Mouse (Mus musculus) liver, embryonic 16.5 days (tissue): ENCODE data around the gene Bcdin3d. TPM values are rescaled to one million over a fixed set of nuclear protein-coding genes. Genes with fewer than 3 reads are reported as not detected.
"Not testable (repeated sequence)": the region's sequence is repeated elsewhere in the genome, so short reads cannot be mapped to it uniquely, and the experiment has no call there.

Experiments used
- ATAC-seq: fragments of 200-750 bp; cut with Nextera tagmentation; 2 replicates; pipeline ENCODE4 v1.8.0; 2017; ENCODE audit warnings: low read depth, mild to moderate bottlenecking, moderate number of reproducible peaks, moderate library complexity
- H3K27ac ChIP-seq: fragments of 300-500 bp; sonication (generic); 2 replicates; pipeline ENCODE4 v1.5.1; 2014; ENCODE audit warnings: mild to moderate bottlenecking, low read length
- H3K27me3 ChIP-seq: fragments of 300-500 bp; sonication (generic); 2 replicates; pipeline ENCODE4 v1.6.1; 2014; ENCODE audit warnings: low read depth, low read length, mixed read lengths; ENCODE audit not compliant: control insufficient read depth, insufficient read depth
- H3K36me3 ChIP-seq: fragments of 300-500 bp; sonication (generic); 2 replicates; pipeline ENCODE4 v1.6.1; 2014; ENCODE audit warnings: mild to moderate bottlenecking; ENCODE audit not compliant: control insufficient read depth, insufficient read depth
- H3K4me1 ChIP-seq: fragments of 300-500 bp; sonication (generic); 2 replicates; pipeline ENCODE4 v1.6.1; 2014; ENCODE audit warnings: low read depth, low read length, mixed read lengths; ENCODE audit not compliant: control insufficient read depth
- H3K4me2 ChIP-seq: fragments of 300-500 bp; sonication (generic); 2 replicates; pipeline ENCODE4 v1.6.1; 2014; ENCODE audit warnings: low read depth, low read length, mixed read lengths
- H3K4me3 ChIP-seq: fragments of 300-500 bp; sonication (generic); 2 replicates; pipeline ENCODE4 v1.5.1; 2014; ENCODE audit warnings: low read depth, mild to moderate bottlenecking, low read length
- H3K9ac ChIP-seq: fragments of 300-500 bp; sonication (generic); 2 replicates; pipeline ENCODE4 v1.6.1; 2014; ENCODE audit warnings: low read depth, low read length
- H3K9me3 ChIP-seq: fragments of 300-500 bp; sonication (generic); replicated peaks from 2 replicates; pipeline ENCODE4 v1.6.1; 2016; ENCODE audit warnings: low read length; ENCODE audit not compliant: control insufficient read depth
- WGBS: fragments of 180-500 bp; shearing (Covaris S2); extraction: QIAGEN DNeasy Blood & Tissue Kit; methylation state at CpG from one replicate; pipeline ENCODE4 v1.1.7; 2014; ENCODE audit not compliant: insufficient replicate concordance; 5-methylcytosine and 5-hydroxymethylcytosine counted together
- polyA plus RNA-seq: library from polyadenylated mRNA; unstranded; fragments of >200 nt; fragmentation: Nextera tagmentation; extraction: Ambion mirVana; gene quantifications from 2 replicates; pipeline ENCODE4 v1.2.1, GENCODE M21; 2015

Gene Bcdin3d
- polyA plus RNA-seq, 1 experiment from 2014 or later, result 5.0 TPM

DNA sequence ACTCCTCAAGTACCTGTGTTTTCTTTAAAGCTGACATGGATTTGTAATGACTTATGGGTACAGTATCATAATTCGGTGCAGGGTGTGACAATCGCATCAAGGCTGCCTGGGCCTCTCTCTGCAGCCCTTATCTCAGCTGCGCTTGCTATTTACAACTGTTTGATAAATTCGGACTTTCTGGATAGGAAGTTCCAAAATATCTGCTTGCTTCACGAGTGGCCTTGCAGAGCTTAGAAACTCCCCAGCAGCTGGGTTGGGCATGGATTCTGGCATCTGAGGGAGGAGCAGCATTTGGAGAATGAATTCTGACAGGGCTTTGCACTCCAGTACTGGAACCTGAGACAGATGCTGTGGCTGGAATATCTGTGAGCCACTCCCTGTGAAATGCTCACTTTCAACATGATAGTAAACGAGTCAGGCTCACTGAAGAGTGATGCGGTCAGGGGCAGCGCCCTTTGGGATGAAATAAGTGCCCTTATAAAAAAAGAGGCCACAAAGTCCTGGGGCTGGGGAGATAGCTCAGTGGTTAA lies 24.7 kb downstream of the Bcdin3d start:
- Histone ChIP-seq H3K9ac (no peak overlapping the region), H3K9me3 (no peaks in the 10 kb centered on the region), H3K27me3 (no peaks in the 10 kb centered on the region), H3K4me3 (no peak overlapping the region), H3K4me1 (peaks cover 20% of the 10 kb centered on the region), H3K27ac (peak overlapping the region; percentile 46; the same call in 1 of the 2 replicates), H3K4me2 (peak overlapping the region; percentile 31; the same call in 1 of the 2 replicates), H3K36me3 (no peaks in the 10 kb centered on the region)
- 14% methylated on average over 8 of the region's 8 CpGs for WGBS
- peak; percentile 65 for ATAC-seq

DNA sequence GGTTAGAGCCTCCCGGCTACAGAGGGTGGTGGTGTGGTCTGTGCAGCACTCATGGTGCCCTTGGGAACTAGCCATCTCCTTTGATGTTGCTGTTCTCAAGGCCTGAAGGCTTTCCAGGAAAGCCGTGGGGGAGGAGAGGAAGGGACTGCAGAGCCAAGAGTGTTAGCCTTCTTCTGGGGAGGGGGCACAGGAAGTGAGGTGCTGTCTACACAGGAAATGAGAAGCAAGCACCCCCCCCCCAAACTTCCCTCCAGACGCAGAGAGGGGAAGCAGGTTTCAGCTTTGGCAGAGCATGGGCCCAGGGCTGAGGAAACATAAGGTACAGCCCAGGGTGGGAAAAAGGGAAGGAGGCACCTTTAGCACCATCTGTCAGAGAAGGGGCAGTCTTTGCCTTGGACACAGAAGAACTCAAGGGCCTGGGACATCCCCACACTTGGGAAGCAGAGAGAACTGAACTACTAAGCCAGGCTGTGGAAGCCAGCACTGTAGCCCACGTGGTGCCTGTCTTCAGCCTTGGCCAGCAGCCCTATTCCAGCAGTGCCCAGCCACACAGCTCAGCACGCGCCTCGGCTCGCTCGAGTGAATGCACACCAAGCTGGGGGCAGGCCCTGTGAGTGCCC lies 25.3 kb downstream of the Bcdin3d start:
- Histone ChIP-seq H3K4me3 (no peak overlapping the region), H3K36me3 (no peaks in the 10 kb centered on the region), H3K9ac (no peak overlapping the region), H3K4me2 (peak overlapping the region; percentile 31; the same call in 1 of the 2 replicates), H3K27ac (peak overlapping the region; percentile 46; the same call in 1 of the 2 replicates), H3K27me3 (no peaks in the 10 kb centered on the region), H3K4me1 (peaks cover 20% of the 10 kb centered on the region), H3K9me3 (no peaks in the 10 kb centered on the region)
- ATAC-seq, result peak; percentile 45
- 27% methylated on average over 9 of the region's 9 CpGs for WGBS

DNA sequence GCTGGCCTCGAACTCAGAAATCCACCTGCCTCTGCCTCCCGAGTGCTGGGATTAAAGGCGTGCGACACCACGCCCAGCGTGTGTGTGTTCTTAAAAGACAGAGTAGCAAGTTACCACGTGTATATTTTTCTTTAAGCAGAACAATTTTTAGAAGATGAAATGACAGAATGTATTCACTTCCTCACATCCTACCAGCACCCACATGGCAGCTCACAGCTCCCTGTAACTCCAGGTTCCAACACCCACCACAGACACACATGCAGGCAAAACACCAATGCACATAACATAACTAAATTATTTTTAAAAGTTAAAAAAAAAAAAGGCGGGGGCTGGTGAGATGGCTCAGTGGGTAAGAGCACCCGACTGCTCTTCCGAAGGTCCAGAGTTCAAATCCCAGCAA lies 28.4 kb downstream of the Bcdin3d start:
- H3K36me3 ChIP-seq, H3K9ac ChIP-seq, H3K27ac ChIP-seq, H3K4me2 ChIP-seq, H3K9me3 ChIP-seq, H3K27me3 ChIP-seq, H3K4me3 ChIP-seq, ATAC-seq: not testable (repeated sequence)
- 84% methylated on average over 10 of the region's 10 CpGs for WGBS
- peaks cover 20% of the 10 kb centered on the region for H3K4me1 ChIP-seq

DNA sequence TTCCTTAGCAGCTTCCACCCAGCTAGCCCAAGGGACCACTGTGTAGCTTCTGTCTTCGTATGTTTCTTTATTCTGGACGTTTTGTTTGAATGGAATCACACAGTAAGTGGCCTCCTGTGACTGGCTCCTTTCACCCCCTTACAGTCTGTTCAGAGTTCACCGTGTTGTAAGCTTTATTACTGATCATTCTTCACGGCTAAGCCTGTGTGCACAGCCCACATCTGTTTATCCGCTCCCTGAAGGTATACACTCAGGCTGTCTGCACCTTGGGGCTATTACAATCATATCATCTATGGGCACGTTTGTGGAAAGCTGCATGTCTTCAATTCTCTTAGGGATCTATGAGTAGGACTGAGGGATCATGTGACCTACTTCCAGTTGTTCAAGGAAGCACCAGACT lies 29.0 kb downstream of the Bcdin3d start:
- Histone ChIP-seq H3K27me3 (no peaks in the 10 kb centered on the region), H3K4me3 (no peak overlapping the region), H3K9ac (no peak overlapping the region), H3K4me2 (no peak overlapping the region), H3K9me3 (no peaks in the 10 kb centered on the region), H3K27ac (no peak overlapping the region), H3K4me1 (peaks cover 18% of the 10 kb centered on the region), H3K36me3 (no peaks in the 10 kb centered on the region)
- 54% methylated on average over 6 of the region's 6 CpGs for WGBS
- ATAC-seq, result no peak

DNA sequence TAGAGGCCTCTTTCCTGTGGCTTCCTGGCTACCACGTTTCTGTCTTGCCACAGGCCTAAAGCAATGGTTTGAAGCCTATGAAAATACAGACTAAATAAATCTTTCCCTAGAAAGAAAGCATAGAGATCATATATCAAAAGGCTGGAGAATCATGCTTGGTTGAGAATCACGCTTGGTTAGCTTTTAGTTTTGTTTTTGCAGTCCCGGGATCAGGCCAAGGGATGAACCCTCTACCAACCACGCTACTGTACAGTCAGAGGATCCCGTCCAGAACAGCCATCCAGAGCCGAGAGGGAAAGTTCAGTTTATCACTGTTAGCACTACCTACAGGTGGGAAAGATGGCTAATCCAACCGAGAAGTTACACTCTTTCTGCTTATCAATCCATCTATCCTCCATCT lies 32.2 kb downstream of the Bcdin3d start:
- Histone ChIP-seq H3K27ac (no peak overlapping the region), H3K9ac (no peak overlapping the region), H3K36me3 (no peaks in the 10 kb centered on the region), H3K9me3 (no peaks in the 10 kb centered on the region), H3K27me3 (no peaks in the 10 kb centered on the region), H3K4me3 (no peak overlapping the region), H3K4me2 (no peak overlapping the region), H3K4me1 (no peaks in the 10 kb centered on the region; the same call in 1 of the 2 replicates)
- no peak for ATAC-seq
- 71% methylated on average over 7 of the region's 7 CpGs for WGBS

DNA sequence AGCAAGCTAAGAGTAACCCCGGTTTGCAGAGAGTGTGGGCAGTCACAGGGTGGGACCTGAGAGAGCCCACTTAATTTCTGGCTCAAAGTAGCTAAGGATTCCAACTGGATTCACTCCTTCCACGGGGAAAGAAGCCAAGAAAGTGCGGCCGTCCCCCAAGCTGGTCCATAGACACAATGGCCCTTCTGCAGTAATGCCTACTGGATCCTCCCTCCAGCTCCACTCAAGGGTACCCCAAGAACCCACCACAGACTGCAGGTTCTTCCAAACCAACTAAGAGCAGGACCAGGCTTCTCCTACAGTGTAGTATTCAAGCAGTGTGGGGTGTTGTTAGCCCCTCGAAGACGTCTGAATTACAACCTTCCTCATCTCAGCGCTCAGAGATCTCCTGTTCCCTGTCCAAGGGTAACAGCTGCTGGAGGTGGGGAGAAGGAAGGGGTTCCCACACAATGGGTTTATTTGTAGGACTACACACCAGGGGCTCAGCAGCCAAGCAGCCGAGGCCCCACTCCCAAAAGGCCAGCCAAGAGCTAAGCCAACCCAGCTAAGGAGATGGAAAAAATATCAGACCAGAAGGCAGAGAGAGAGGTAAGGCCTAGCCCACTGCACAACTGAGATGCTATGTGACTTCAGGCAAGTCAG lies 33.6 kb downstream of the Bcdin3d start:
- H3K27ac ChIP-seq, result no peak overlapping the region
- no peaks in the 10 kb centered on the region for H3K9me3 ChIP-seq
- no peak overlapping the region for H3K9ac ChIP-seq
- WGBS, result 56% methylated on average over 8 of the region's 8 CpGs
- H3K4me2 ChIP-seq, result no peak overlapping the region
- ATAC-seq, result no peak
- H3K4me1 ChIP-seq, result no peaks in the 10 kb centered on the region; the same call in 1 of the 2 replicates
- no peaks in the 10 kb centered on the region for H3K27me3 ChIP-seq
- H3K4me3 ChIP-seq, result no peak overlapping the region
- no peaks in the 10 kb centered on the region for H3K36me3 ChIP-seq

DNA sequence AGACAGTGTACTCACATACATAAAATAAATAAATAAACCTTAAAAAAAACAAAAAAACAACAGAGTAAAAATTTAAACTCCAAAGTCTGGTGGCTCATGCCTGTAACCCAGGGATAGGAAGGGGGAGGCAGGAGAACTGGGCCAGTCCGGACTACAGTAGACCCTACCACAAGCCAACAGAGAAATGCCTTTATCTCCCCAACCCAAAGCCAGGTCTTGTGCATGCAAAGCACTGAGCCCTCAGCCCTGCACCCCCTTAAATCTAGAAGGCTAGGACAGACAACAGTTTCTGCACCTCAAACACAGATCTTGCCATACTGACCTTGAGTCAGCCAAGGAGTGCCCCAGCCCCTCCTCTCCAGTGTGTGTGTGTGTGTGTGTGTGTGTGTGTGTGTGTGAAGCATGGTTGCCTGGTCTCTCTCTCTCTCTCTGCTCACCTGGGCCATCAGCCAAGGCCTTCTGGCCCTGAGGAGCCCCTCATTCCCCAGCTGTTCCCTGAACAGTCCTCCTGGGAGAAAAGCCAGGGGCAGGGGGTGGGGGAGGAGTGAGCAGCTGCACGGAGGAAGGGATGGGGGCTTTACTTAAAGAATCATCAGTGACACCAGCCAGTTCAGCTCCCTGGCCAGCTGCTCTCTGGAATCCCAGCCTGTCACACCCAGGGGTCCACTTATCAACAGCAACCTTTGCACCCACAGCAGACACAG lies 34.3 kb downstream of the Bcdin3d start:
- Histone ChIP-seq H3K27me3 (no peaks in the 10 kb centered on the region), H3K4me3 (no peak overlapping the region), H3K36me3 (no peaks in the 10 kb centered on the region), H3K9ac (no peak overlapping the region), H3K4me1 (no peaks in the 10 kb centered on the region; the same call in 1 of the 2 replicates), H3K9me3 (no peaks in the 10 kb centered on the region), H3K4me2 (no peak overlapping the region), H3K27ac (no peak overlapping the region)
- WGBS, result 50% methylated on average over 2 of the region's 2 CpGs
- ATAC-seq, result 0 out of 2 replicates have a peak, but pooled peaks have one; percentile 19

DNA sequence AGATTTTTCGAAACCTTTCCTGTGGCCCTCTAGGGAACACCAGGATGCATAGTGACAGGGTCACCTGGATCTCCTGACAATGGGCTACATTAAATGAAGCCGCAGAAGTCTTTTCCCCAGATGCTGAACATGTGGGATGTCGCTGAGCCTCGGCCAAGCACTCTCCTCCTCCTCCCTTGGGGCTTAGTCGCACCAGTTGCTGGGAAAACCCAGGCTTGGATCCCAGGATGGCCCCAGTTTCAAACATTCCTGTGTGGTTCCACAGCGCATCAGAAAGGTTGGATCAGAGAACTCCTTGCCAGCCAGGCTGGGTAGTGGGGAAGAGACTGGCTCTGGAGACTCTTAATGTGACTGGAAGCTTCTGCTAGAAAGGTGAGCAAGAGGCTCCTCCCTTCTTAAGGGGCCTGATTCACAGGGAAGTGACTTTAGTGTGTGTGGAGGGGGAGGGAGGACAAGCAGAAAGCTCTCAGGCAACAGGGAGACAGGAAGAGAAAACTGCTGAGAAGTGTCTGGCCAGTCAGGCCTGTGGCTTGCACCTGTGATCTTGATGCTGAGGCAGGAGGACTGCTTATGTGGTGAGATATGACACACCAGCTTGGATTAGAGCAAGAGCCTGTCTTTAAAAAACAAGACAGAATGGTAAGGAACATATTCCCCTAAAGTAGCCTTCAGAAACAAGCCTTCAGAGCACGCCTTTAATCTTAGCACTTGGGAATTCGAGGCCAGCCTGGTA lies 35.4 kb downstream of the Bcdin3d start:
- WGBS, result 69% methylated on average over 8 of the region's 8 CpGs
- no peak overlapping the region for H3K9ac ChIP-seq
- H3K4me3 ChIP-seq, result no peak overlapping the region
- H3K9me3 ChIP-seq, result no peaks in the 10 kb centered on the region
- H3K36me3 ChIP-seq, result no peaks in the 10 kb centered on the region
- no peaks in the 10 kb centered on the region for H3K27me3 ChIP-seq
- no peak overlapping the region for H3K4me2 ChIP-seq
- no peak for ATAC-seq
- no peaks in the 10 kb centered on the region; the same call in 1 of the 2 replicates for H3K4me1 ChIP-seq
- no peak overlapping the region for H3K27ac ChIP-seq
